Mouse (Mus musculus): ENCODE measurements around the gene AY074887. TPM values are rescaled to one million over a fixed set of nuclear protein-coding genes. Genes with fewer than 3 reads are reported as not detected.

Gene AY074887
- polyA plus RNA-seq (2012; rRNA removed): not detected in 2 replicates

DNA sequence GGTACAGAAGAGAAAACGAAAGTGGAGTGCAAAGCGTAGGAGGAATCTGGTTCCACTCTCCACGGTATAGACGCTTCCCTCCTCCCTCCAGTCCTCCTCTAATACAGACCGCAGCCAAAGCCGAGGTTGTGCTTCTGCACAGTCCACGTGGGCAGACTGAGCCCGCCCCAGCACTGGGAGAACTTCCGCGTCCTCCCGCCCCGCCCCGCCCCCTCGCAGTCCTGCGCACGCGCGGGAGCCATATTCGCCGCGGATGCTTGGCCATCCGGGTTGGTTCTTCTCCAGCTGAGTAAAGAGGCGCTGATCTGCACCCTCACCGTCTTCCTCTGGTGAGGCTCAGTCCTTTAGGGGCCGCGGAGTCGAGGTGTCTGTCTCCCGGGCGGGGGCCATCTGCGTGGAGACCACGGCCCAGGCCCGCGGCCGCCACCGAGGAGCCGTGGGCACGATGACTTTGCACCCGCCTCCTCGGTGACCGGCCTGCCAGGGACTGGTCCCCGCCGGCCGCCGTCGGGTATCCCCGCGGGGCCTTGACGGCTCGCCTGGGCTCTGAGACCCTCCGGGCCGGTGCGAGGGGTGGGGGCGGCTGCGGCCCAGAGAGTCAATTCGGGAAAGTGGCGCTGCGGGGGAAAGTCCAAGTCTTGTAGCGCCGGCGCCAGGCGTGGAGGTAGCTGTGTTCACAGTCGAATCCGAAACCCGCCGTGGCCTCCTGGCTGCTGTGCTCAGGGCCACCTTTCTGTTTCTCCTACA lies at the start of gene AY074887, which contains the start of gene Psma4:
TSS of gene AY074887 (minus strand) at position 424 of the 747 bp plus-strand sequence.
TSS of gene Psma4 (plus strand) at position 216 of the 747 bp plus-strand sequence.

DNA sequence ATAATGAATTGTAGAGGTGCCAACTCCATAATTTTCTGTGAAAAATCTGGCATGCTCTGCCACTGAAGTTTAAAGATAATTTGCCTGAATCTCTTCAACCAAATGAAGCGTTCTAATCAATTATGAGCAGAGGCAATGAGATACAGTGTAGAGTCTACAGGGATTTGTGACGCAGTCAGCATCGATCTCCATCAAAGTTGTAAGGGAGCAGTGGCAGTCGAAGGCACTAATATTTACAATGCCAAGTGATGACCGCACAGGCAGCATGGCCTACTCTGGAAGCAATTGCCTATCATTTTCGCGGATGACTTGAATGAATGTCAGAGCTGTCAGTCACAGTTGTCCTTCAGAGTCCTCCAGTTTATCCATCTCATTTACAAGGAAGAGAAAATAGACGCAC lies 29.9 kb upstream of the AY074887 start, which contains the start of gene Chrna5:
TSS of gene Chrna5 (plus strand) at position 207 of the 400 bp plus-strand sequence.

GRCm38 (mm10) chr9:54917010-54917677 lies 33.7 kb downstream of the AY074887 start, which contains the start of gene Hykk:
TSS of gene Hykk (plus strand) at chr9:54917283.

Other genes starting within 250 kb of the AY074887 start
- gene Wdr61, start 216.5 kb downstream of the AY074887 start, polyA plus RNA-seq (2012; rRNA removed): 51.7 and 59.8 TPM in 2 replicates
- 0.55 and 1.2 TPM in 2 replicates for gene Crabp1, start 186.2 kb downstream of the AY074887 start, polyA plus RNA-seq (2012; rRNA removed)
- gene Ireb2, start 87.2 kb downstream of the AY074887 start, polyA plus RNA-seq (2012; rRNA removed): 10.2 and 12.1 TPM in 2 replicates
- 0.74 and 0.95 TPM in 2 replicates for gene Hykk, start 33.7 kb downstream of the AY074887 start, polyA plus RNA-seq (2012; rRNA removed)
- gene Psma4, start 208 bp downstream of the AY074887 start, polyA plus RNA-seq (2012; rRNA removed): 104 and 112 TPM in 2 replicates
- 0.01 and 0.02 TPM in 2 replicates for gene Chrna5, start 29.9 kb upstream of the AY074887 start, polyA plus RNA-seq (2012; rRNA removed)
- not detected in 2 replicates for gene Chrna3, start 75.6 kb upstream of the AY074887 start, polyA plus RNA-seq (2012; rRNA removed)
- 0.01 TPM in 2 replicates for gene Chrnb4, start 97.8 kb upstream of the AY074887 start, polyA plus RNA-seq (2012; rRNA removed)
- 5.1 and 6.3 TPM in 2 replicates for gene Ube2q2, start 197.9 kb upstream of the AY074887 start, polyA plus RNA-seq (2012; rRNA removed)

All from liver, embryonic 14 days (tissue).